Mouse (Mus musculus) E14TG2a.4 (cell line): ENCODE measurements at regions not wholly inside any gene's neighbourhood (a gene's known extent, or its start where the extent isn't known, plus 50 kb on each side); places are given as distances from the start of the nearest gene placed in this dataset.

Experiments
- CTCF ChIP-seq: conservative IDR thresholded peaks from 2 replicates; pipeline ENCODE4 v1.5.1; 2014; ENCODE audit warnings: low read length
- NANOG ChIP-seq: IDR thresholded peaks from 2 replicates; pipeline ENCODE4 v1.6.1; 2014; ENCODE audit warnings: borderline replicate concordance, low read length, mixed read lengths
- POU5F1 ChIP-seq: IDR thresholded peaks from 2 replicates; pipeline ENCODE4 v1.6.1; 2014; ENCODE audit warnings: low read length, borderline replicate concordance

DNA sequence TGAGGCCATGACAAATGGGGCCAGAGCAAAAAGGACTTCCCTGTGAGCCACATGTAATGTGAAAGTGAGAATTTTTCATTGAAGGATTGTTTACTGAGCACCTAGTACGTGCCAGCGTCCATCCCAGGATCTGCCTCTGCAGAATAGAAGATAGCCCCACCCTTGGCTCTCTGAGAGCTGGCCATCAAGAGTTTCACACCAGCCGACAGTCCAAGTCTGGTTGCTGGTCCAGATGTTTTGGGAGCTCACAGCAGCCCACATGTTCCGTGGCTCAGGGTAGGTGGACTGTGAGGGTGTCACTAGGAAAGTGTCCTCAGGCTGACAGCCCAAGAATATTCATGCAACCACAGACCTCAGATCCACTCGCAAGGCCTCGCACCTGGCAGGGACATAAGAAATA, 63.9 kb downstream of the Tmem30b start:
- no peak for TF ChIP-seq CTCF
- TF ChIP-seq POU5F1, result no peak
- TF ChIP-seq NANOG, result no peak
